Mouse (Mus musculus) brain, embryonic 14.5 days (tissue): ENCODE data around the gene Rnf26.

Source experiments
- CTCF ChIP-seq: fragments of 200-500 bp; IDR thresholded peaks from 2 replicates; pipeline ENCODE4 v1.5.1; 2012; ENCODE audit warnings: inconsistent platforms, mild to moderate bottlenecking, moderate library complexity, borderline replicate concordance; ENCODE audit not compliant: insufficient read depth, insufficient read length; ENCODE audit errors: extremely low read depth
- POLR2A ChIP-seq: fragments of 200-500 bp; IDR thresholded peaks from 2 replicates; pipeline ENCODE4 v1.6.1; 2012; ENCODE audit warnings: mild to moderate bottlenecking, inconsistent platforms, borderline replicate concordance; ENCODE audit not compliant: poor library complexity, insufficient read depth, insufficient read length, severe bottlenecking; ENCODE audit errors: extremely low read depth

- no peak for TF ChIP-seq POLR2A
- no peak for TF ChIP-seq CTCF
Observed at GRCm38 (mm10) chr9:44047071-44047470, 66.2 kb downstream of the Rnf26 start.
